ENCODE assay signal across 9 mouse cellular contexts in the genomic region with DNA sequence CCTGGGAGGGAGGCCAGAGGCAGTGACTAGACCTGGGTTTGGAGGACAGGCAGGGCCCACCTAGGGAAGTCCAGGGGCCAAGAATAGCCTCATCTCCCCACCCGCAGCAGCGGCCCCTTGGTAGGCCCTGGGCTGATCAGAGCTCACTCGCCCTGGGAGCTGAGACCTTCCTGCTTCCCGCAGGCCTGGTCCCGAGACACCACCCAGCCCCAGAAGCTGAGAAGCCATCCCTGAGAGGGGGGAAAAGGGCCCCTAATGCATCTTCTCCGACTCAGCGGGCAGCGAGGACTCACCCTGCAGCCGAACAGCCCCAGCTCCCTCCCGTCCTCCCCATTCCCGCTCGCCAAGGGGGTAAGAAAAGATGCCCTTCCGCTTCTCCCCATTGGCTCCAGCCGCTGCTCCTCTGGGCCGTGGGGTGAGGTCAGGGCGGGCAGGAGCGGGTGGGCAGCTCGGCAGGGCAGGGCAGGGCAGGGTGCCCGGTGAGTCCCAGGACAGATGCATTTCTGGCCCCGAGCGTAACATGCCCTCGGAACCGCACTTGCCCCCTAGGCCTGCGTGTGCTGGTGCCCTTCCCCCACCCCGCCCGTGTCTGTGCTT.
DNase-seq lines count a peak whose midpoint lies in the region; ATAC-seq and TF ChIP-seq lines count a peak whose summit lies in the region.
"Had no signal": no experiment of that assay in that cellular context is flagged by ENCODE, and none has a peak within 500 bp of the region (broad histone marks: within the 10 kb centered on the region; RNA-seq: fewer than 3 reads in every experiment).

No protein-coding gene starts in this region.

- H3K4me3 ChIP-seq in layer of hippocampus, adult 2 months = peak overlapping the region; percentile 6; the same call in 1 of the 2 replicates
- H3K4me3 ChIP-seq in forebrain, embryonic 11.5 days (ENCODE audit: low read depth, low read length) = peak overlapping the region; percentile 24
- peak overlapping the region; percentile 38 for H3K4me3 ChIP-seq in limb, embryonic 12.5 days (replicated peaks)
- H3K4me3 ChIP-seq: myocyte had no signal

- DNase-seq in layer of hippocampus, adult 2 months (ENCODE audit: low spot score in 2 of 2) = no peak
- DNase-seq in layer of hippocampus, postnatal 25 days (ENCODE audit: extremely low spot score in 1 of 2, low spot score in 1 of 2) = no peak
- peak; percentile 66 for DNase-seq in forebrain, embryonic 11.5 days (ENCODE audit: low spot score)
- peak; percentile 45 for DNase-seq in retina, embryonic 14.5 days (ENCODE audit: low spot score)
- no peak for DNase-seq in left cerebral cortex, postnatal 14 days (ENCODE audit: low spot score in 2 of 2)

- peak overlapping the region; percentile 55 for H3K4me2 ChIP-seq in forebrain, embryonic 11.5 days (ENCODE audit: low read depth, low read length, severe bottlenecking)
- peak overlapping the region; percentile 67 for H3K4me2 ChIP-seq in limb, embryonic 12.5 days

- WGBS in forebrain, embryonic 11.5 days = 4% methylated on average over 26 of the region's 26 CpGs
- WGBS in limb, embryonic 12.5 days = 7% methylated on average over 26 of the region's 26 CpGs

- H3K36me3 ChIP-seq in forebrain, embryonic 11.5 days (ENCODE audit: control insufficient read depth, insufficient read depth, low read length) = no peaks in the 10 kb centered on the region
- H3K36me3 ChIP-seq in limb, embryonic 12.5 days = no peaks in the 10 kb centered on the region

- peak overlapping the region; percentile 72 for H3K9ac ChIP-seq in forebrain, embryonic 11.5 days (ENCODE audit: low read length)
- H3K9ac ChIP-seq in limb, embryonic 12.5 days (replicated peaks) = peak overlapping the region; percentile 58

- peak overlapping the region; percentile 28; the same call in 1 of the 2 replicates for H3K27ac ChIP-seq in layer of hippocampus, adult 2 months
- no peak overlapping the region for H3K27ac ChIP-seq in forebrain, embryonic 11.5 days (ENCODE audit: low read depth, low read length)
- no peak overlapping the region for H3K27ac ChIP-seq in limb, embryonic 12.5 days

- H3K4me1 ChIP-seq in forebrain, embryonic 11.5 days (replicated peaks; ENCODE audit: control insufficient read depth, insufficient read depth, low read length) = peaks cover 13% of the 10 kb centered on the region
- peaks cover 23% of the 10 kb centered on the region for H3K4me1 ChIP-seq in limb, embryonic 12.5 days (replicated peaks)

- intact Hi-C loops in left cerebral cortex, postnatal 14 days (cut with DNase I) = no loop called here

- H3K27me3 ChIP-seq in forebrain, embryonic 11.5 days (ENCODE audit: control insufficient read depth, insufficient read depth, low read length) = peaks cover 4% of the 10 kb centered on the region; the same call in 1 of the 2 replicates
- H3K27me3 ChIP-seq in limb, embryonic 12.5 days = peaks cover 46% of the 10 kb centered on the region

- TF ChIP-seq CTCF in layer of hippocampus, adult 2 months (conservative IDR thresholded peaks at IDR 0.05) = no peak

- H3K9me3 ChIP-seq in forebrain, embryonic 11.5 days (ENCODE audit: control insufficient read depth, low read length) = no peaks in the 10 kb centered on the region
- 0 out of 2 replicates have a peak, but pooled peaks cover 6% of the 10 kb centered on the region for H3K9me3 ChIP-seq in limb, embryonic 12.5 days

- ATAC-seq in forebrain, embryonic 11.5 days (replicated peaks; ENCODE audit: low FRiP score) = peak; percentile 35; the same call in 1 of the 2 replicates
- ATAC-seq in limb, embryonic 12.5 days (ENCODE audit: insufficient number of reproducible peaks, insufficient read depth, low FRiP score, low TSS enrichment, low read depth) = 0 out of 2 replicates have a peak, but pooled peaks have one; percentile 13
- ATAC-seq in megakaryocyte progenitor cell, adult 5-6 weeks (replicated peaks; ENCODE audit: poor library complexity) = no peak
- no peak for ATAC-seq in megakaryocyte, adult 5-6 weeks (ENCODE audit: poor library complexity, severe bottlenecking)

Comparison
In these comparisons a context has a peak if more than half of its experiments do, and no peak if none do; other contexts are left out.
1. DNase-seq: peak in forebrain, embryonic 11.5 days (single experiment) and retina, embryonic 14.5 days (single experiment); none in layer of hippocampus, adult 2 months (0 of 2), layer of hippocampus, postnatal 25 days (0 of 2) and left cerebral cortex, postnatal 14 days (0 of 2).
2. ATAC-seq: peak in forebrain, embryonic 11.5 days (single experiment) and limb, embryonic 12.5 days (single experiment); none in megakaryocyte progenitor cell, adult 5-6 weeks (single experiment) and megakaryocyte, adult 5-6 weeks (single experiment).
3. Peak in every context shown above with its lines, with median percentiles within 50 percentile points of each other: H3K4me3 ChIP-seq.